Mouse (Mus musculus) myocyte (in vitro differentiated cells): Measurements from ENCODE around the gene Pou2f2. TPM values are rescaled to one million over a fixed set of nuclear protein-coding genes. Genes with fewer than 3 reads are reported as not detected.
A peak's percentile ranks its signal among the peaks of the same experiment; 100 is the strongest.

Source experiments
- H3K27me3 ChIP-seq: one replicate; pipeline ENCODE4 v1.6.1; 2011; ENCODE audit not compliant: control insufficient read depth, insufficient read depth, insufficient read length
- H3K36me3 ChIP-seq: one replicate; pipeline ENCODE4 v1.6.1; 2011; ENCODE audit not compliant: control insufficient read depth, insufficient read depth
- H3K4me2 ChIP-seq: one replicate; pipeline ENCODE4 v1.6.1; 2011; ENCODE audit warnings: low read depth, control low read depth
- H3K4me3 ChIP-seq: one replicate; pipeline ENCODE4 v1.5.1; 2011; ENCODE audit warnings: mild to moderate bottlenecking, control low read depth, moderate library complexity
- H3K79me2 ChIP-seq: one replicate; pipeline ENCODE4 v1.6.1; 2011; ENCODE audit not compliant: control insufficient read depth, insufficient read depth
- H3ac ChIP-seq: one replicate; pipeline ENCODE4 v1.6.1; 2011; ENCODE audit not compliant: control insufficient read depth, insufficient read length
- CEBPB ChIP-seq: IDR thresholded peaks from 2 replicates; pipeline ENCODE4 v1.6.1; 2011; ENCODE audit warnings: mild to moderate bottlenecking, moderate library complexity; ENCODE audit not compliant: poor library complexity, insufficient read depth, severe bottlenecking
- E2F4 ChIP-seq: IDR thresholded peaks from one replicate; pipeline ENCODE4 v1.6.1; 2011; ENCODE audit warnings: mild to moderate bottlenecking, control low read depth, moderate library complexity; ENCODE audit not compliant: insufficient read depth
- MAX ChIP-seq: IDR thresholded peaks from one replicate; pipeline ENCODE4 v1.6.1; 2011; ENCODE audit warnings: low read depth, mild to moderate bottlenecking, control low read depth
- MYOD1 ChIP-seq, 3 experiments: IDR thresholded peaks; one replicate each; pipeline ENCODE4 v1.6.1; 2011; ENCODE audit warnings: control low read depth in 2 of 3, low read depth in 2 of 3, mild to moderate bottlenecking in 2 of 3, moderate library complexity in 1 of 3; ENCODE audit not compliant: insufficient read length in 2 of 3, control insufficient read depth in 1 of 3
- MYOG ChIP-seq, 3 experiments: IDR thresholded peaks; one replicate each; pipeline ENCODE4 v1.6.1; 2011; ENCODE audit warnings: control low read depth in 2 of 3, low read depth in 2 of 3, mild to moderate bottlenecking in 2 of 3; ENCODE audit not compliant: insufficient read length in 2 of 3, control insufficient read depth in 1 of 3, insufficient read depth in 1 of 3
- POLR2A ChIP-seq: IDR thresholded peaks from one replicate; pipeline ENCODE4 v1.6.1; 2011; ENCODE audit warnings: low read depth, mild to moderate bottlenecking, control low read depth, moderate library complexity; ENCODE audit not compliant: insufficient read length
- POLR2AphosphoS2 ChIP-seq: IDR thresholded peaks from one replicate; pipeline ENCODE4 v1.6.1; 2011; ENCODE audit warnings: low read depth, control low read depth; ENCODE audit not compliant: insufficient read length
- REST ChIP-seq: IDR thresholded peaks from one replicate; pipeline ENCODE4 v1.6.1; 2011; ENCODE audit warnings: mild to moderate bottlenecking, control low read depth, moderate library complexity; ENCODE audit not compliant: insufficient read depth, insufficient read length
- SRF ChIP-seq: IDR thresholded peaks from one replicate; pipeline ENCODE4 v1.6.1; 2011; ENCODE audit warnings: low read depth; ENCODE audit not compliant: control insufficient read depth, insufficient read length
- TCF12 ChIP-seq: IDR thresholded peaks from one replicate; pipeline ENCODE4 v1.6.1; 2011; ENCODE audit warnings: mild to moderate bottlenecking, control low read depth; ENCODE audit not compliant: poor library complexity, insufficient read depth, severe bottlenecking
- TCF3 ChIP-seq: IDR thresholded peaks from one replicate; pipeline ENCODE4 v1.6.1; 2011; ENCODE audit warnings: low read depth, control low read depth; ENCODE audit not compliant: insufficient read length
- USF1 ChIP-seq: IDR thresholded peaks from one replicate; pipeline ENCODE4 v1.6.1; 2011; ENCODE audit warnings: low read depth, mild to moderate bottlenecking, control low read depth, moderate library complexity
- polyA plus RNA-seq: library from polyadenylated mRNA; unstranded; fragments of >200 nt; fragmentation: generic; extraction: Trizol; gene quantifications from one replicate; pipeline ENCODE4 v1.2.1, GENCODE M21; 2012; ENCODE audit warnings: missing spikeins

The Pou2f2 gene
- polyA plus RNA-seq, 1 experiment = 0.01 TPM

- Histone ChIP-seq H3K79me2 (peaks cover 23% of the 10 kb centered on the region), H3K4me3 (peak overlapping the region; percentile 53), H3ac (no peak overlapping the region), H3K36me3 (no peaks in the 10 kb centered on the region), H3K27me3 (no peaks in the 10 kb centered on the region), H3K4me2 (peak overlapping the region; percentile 83)
- TF ChIP-seq POLR2A (no peak), SRF (no peak), MYOD1 (IDR thresholded peaks at IDR 0.05; ENCODE audit: control insufficient read depth in 1 of 3, insufficient read length in 2 of 3, low read depth in 2 of 3) (no peak), TCF12 (no peak), MYOG (IDR thresholded peaks at IDR 0.05; ENCODE audit: control insufficient read depth in 1 of 3, insufficient read depth in 1 of 3, insufficient read length in 2 of 3, low read depth in 2 of 3) (no peak), REST (no peak), TCF3 (no peak), CEBPB (no peak), USF1 (no peak), POLR2AphosphoS2 (no peak), MAX (no peak), E2F4 (no peak)
These were observed 103.2 kb downstream of the Pou2f2 start for GRCm38 (mm10) chr7:25076296-25076662.

- Histone ChIP-seq H3K4me2 (no peak overlapping the region), H3ac (no peak overlapping the region), H3K36me3 (no peaks in the 10 kb centered on the region), H3K79me2 (peaks cover 19% of the 10 kb centered on the region), H3K27me3 (no peaks in the 10 kb centered on the region), H3K4me3 (peak overlapping the region; percentile 33)
- TF ChIP-seq POLR2A (no peak), TCF12 (no peak), E2F4 (no peak), CEBPB (no peak), MYOG (IDR thresholded peaks at IDR 0.05; ENCODE audit: control insufficient read depth in 1 of 3, insufficient read depth in 1 of 3, insufficient read length in 2 of 3, low read depth in 2 of 3) (no peak), TCF3 (no peak), POLR2AphosphoS2 (no peak), REST (no peak), USF1 (no peak), SRF (no peak), MAX (no peak)
These were observed 105.6 kb downstream of the Pou2f2 start for GRCm38 (mm10) chr7:25073924-25074323.

- H3ac ChIP-seq = peak overlapping the region; percentile 68
- H3K27me3 ChIP-seq = no peaks in the 10 kb centered on the region
- H3K4me3 ChIP-seq = peak overlapping the region; percentile 33
- peak overlapping the region; percentile 60 for H3K4me2 ChIP-seq
- peaks cover 8% of the 10 kb centered on the region for H3K79me2 ChIP-seq
- no peaks in the 10 kb centered on the region for H3K36me3 ChIP-seq
- TF ChIP-seq TCF3 = no peak
- no peak for TF ChIP-seq MAX
- peak; percentile 57 for TF ChIP-seq POLR2A
- TF ChIP-seq MYOD1 (IDR thresholded peaks at IDR 0.05; ENCODE audit: control insufficient read depth in 1 of 3, insufficient read length in 2 of 3, low read depth in 2 of 3) = peak in 2 of 3 experiments; percentile 67 to 92
- TF ChIP-seq REST = no peak
- no peak for TF ChIP-seq CEBPB
- no peak for TF ChIP-seq SRF
- peak in 1 of 3 experiments; percentile 5 for TF ChIP-seq MYOG (IDR thresholded peaks at IDR 0.05; ENCODE audit: control insufficient read depth in 1 of 3, insufficient read depth in 1 of 3, insufficient read length in 2 of 3, low read depth in 2 of 3)
- peak; percentile 21 for TF ChIP-seq POLR2AphosphoS2
- TF ChIP-seq USF1 = no peak
- TF ChIP-seq TCF12 = no peak
- TF ChIP-seq E2F4 = no peak
These were observed 106.7 kb downstream of the Pou2f2 start for GRCm38 (mm10) chr7:25072716-25073390.

GRCm38 (mm10) chr7:25071979-25072715 is 107.4 kb downstream of the Pou2f2 start, which contains the start of the genes Grik5 and Zfp574:
Grik5 (minus strand) TSS chr7:25072346.
Zfp574 (plus strand) TSS chr7:25072567.
- no peaks in the 10 kb centered on the region for H3K36me3 ChIP-seq
- peak within 1 kb of the TSS; percentile 33 for H3K4me3 ChIP-seq
- H3K27me3 ChIP-seq = no peaks in the 10 kb centered on the region
- peak within 1 kb of the TSS; percentile 61 for H3K4me2 ChIP-seq
- TF ChIP-seq SRF (no peak), USF1 (no peak), POLR2AphosphoS2 (no peak), E2F4 (no peak), TCF12 (no peak), MYOG (IDR thresholded peaks at IDR 0.05; ENCODE audit: control insufficient read depth in 1 of 3, insufficient read depth in 1 of 3, insufficient read length in 2 of 3, low read depth in 2 of 3) (no peak), TCF3 (no peak), POLR2A (no peak), CEBPB (no peak), REST (no peak), MYOD1 (IDR thresholded peaks at IDR 0.05; ENCODE audit: control insufficient read depth in 1 of 3, insufficient read length in 2 of 3, low read depth in 2 of 3) (no peak), MAX (no peak)
- H3ac ChIP-seq = peak within 1 kb of the TSS; percentile 68
- peaks cover 4% of the 10 kb centered on the region for H3K79me2 ChIP-seq
